Mouse (Mus musculus) liver, embryonic 14.5 days (tissue): ENCODE data around the gene Dcaf12. TPM values are rescaled to one million over a fixed set of nuclear protein-coding genes. Genes with fewer than 3 reads are reported as not detected.
A peak's percentile ranks its signal among the peaks of the same experiment; 100 is the strongest.

Experiments
- ATAC-seq: fragments of 200-750 bp; cut with Nextera tagmentation; 2 replicates; pipeline ENCODE4 v1.8.0; 2017; ENCODE audit warnings: moderate number of reproducible peaks, mild to moderate bottlenecking, moderate library complexity; ENCODE audit not compliant: insufficient read depth
- DNase-seq, 3 experiments: peaks; one replicate each; pipeline ENCODE4 v3.0.0-alpha.2; 2012 to 2013; ENCODE audit warnings: low read depth in 3 of 3, low spot score in 3 of 3
- H3K27ac ChIP-seq: fragments of 300-500 bp; sonication (generic); 2 replicates; pipeline ENCODE4 v1.5.1; 2014; ENCODE audit warnings: moderate library complexity, mild to moderate bottlenecking, control low read depth, inconsistent platforms
- H3K27me3 ChIP-seq: fragments of 300-500 bp; sonication (generic); 2 replicates; pipeline ENCODE4 v1.6.1; 2014; ENCODE audit warnings: mild to moderate bottlenecking, low read length, moderate library complexity; ENCODE audit not compliant: control insufficient read depth, insufficient read depth
- H3K36me3 ChIP-seq: fragments of 300-500 bp; sonication (generic); replicated peaks from 2 replicates; pipeline ENCODE4 v1.6.1; 2014; ENCODE audit warnings: low read depth; ENCODE audit not compliant: control insufficient read depth, insufficient read depth
- H3K4me1 ChIP-seq, 2 experiments: fragments of 200-500 bp in 1 of 2; fragments of 300-500 bp in 1 of 2; sonication (generic) in 1 of 2; replicated peaks; 2 replicates each; pipeline ENCODE4 v1.6.1; 2012 to 2014; ENCODE audit warnings: antibody characterized with exemption in 1 of 2, inconsistent platforms in 1 of 2, low read length in 1 of 2; ENCODE audit not compliant: control insufficient read depth in 2 of 2, insufficient read depth in 2 of 2
- H3K4me2 ChIP-seq: fragments of 300-500 bp; sonication (generic); 2 replicates; pipeline ENCODE4 v1.6.1; 2014; ENCODE audit warnings: low read depth, mild to moderate bottlenecking, control low read depth, moderate library complexity
- H3K4me3 ChIP-seq, 2 experiments: fragments of 200-500 bp in 1 of 2; fragments of 300-500 bp in 1 of 2; sonication (generic) in 1 of 2; 2 replicates each; pipeline ENCODE4 v1.5.1; 2012 to 2014; ENCODE audit warnings: low read depth in 2 of 2, low read length in 2 of 2, mild to moderate bottlenecking in 2 of 2, control low read depth in 1 of 2, inconsistent platforms in 1 of 2, moderate library complexity in 1 of 2; ENCODE audit not compliant: insufficient read depth in 1 of 2
- H3K9ac ChIP-seq: fragments of 300-500 bp; sonication (generic); replicated peaks from 2 replicates; pipeline ENCODE4 v1.6.1; 2014; ENCODE audit warnings: mild to moderate bottlenecking, control low read depth, moderate library complexity
- H3K9me3 ChIP-seq: fragments of 300-500 bp; sonication (generic); 2 replicates; pipeline ENCODE4 v1.6.1; 2016; ENCODE audit warnings: low read length, mixed read lengths; ENCODE audit not compliant: control insufficient read depth
- CTCF ChIP-seq: IDR thresholded peaks from 2 replicates; pipeline ENCODE4 v1.5.1; 2016; ENCODE audit warnings: antibody characterized with exemption, low read depth, control low read depth
- EP300 ChIP-seq: IDR thresholded peaks from 2 replicates; pipeline ENCODE4 v1.6.1; 2016; ENCODE audit warnings: antibody characterized with exemption, low read depth
- WGBS: fragments of 180-500 bp; shearing (Covaris S2); extraction: QIAGEN DNeasy Blood & Tissue Kit; methylation state at CpG from one replicate; pipeline ENCODE4 v1.1.7; 2014; ENCODE audit not compliant: insufficient replicate concordance; 5-methylcytosine and 5-hydroxymethylcytosine counted together
- polyA plus RNA-seq, 2 experiments: library from polyadenylated mRNA; depleted of rRNA in 1 of 2; stranded (reverse) in 1 of 2; unstranded in 1 of 2; fragments of >200 nt; fragmentation: Nextera tagmentation in 1 of 2; extraction: Ambion mirVana in 1 of 2; gene quantifications; 2 replicates each; pipeline versions ENCODE4 v1.2.1 to v1.2.3; 2012 to 2014

The Dcaf12 gene
- polyA plus RNA-seq, 2 experiments: 30.8 to 47.3 TPM

DNA sequence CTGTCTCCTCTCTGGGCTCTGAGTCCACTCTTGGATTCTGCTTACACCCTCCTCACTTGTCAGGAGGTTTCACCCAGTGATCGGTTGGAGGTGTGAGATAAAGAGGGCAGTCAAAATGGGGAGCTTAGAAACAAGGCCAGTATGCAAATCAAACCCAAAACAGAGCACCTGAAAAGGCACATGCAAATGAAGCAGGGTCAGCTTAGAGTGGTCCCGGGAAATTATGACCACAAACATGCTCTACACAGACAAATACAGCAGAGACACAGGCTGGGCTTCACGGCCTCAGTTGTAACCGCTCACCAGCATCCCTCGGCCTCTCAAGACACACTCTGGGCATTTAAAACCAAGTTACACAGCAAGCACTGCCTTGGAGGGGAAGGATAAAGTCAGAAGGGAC is 15.7 kb downstream of the Dcaf12 start:
- peaks cover 97% of the 10 kb centered on the region for H3K36me3 ChIP-seq
- H3K27ac ChIP-seq: no peak overlapping the region
- WGBS: 83% methylated on average over 5 of the region's 5 CpGs
- TF ChIP-seq EP300 (no peak), CTCF (no peak)
- H3K4me3 ChIP-seq: no peak overlapping the region
- H3K4me1 ChIP-seq: peaks cover 3 to 4% of the 10 kb centered on the region in 2 experiments; a peak in 3 of 4 replicates
- no peaks in the 10 kb centered on the region for H3K9me3 ChIP-seq
- ATAC-seq: no peak
- DNase-seq: no peak
- H3K4me2 ChIP-seq: no peak overlapping the region
- no peak overlapping the region for H3K9ac ChIP-seq
- no peaks in the 10 kb centered on the region for H3K27me3 ChIP-seq

- Histone ChIP-seq H3K36me3 (peaks cover 98% of the 10 kb centered on the region), H3K9ac (no peak overlapping the region), H3K27ac (no peak overlapping the region), H3K9me3 (no peaks in the 10 kb centered on the region), H3K4me2 (no peak overlapping the region), H3K4me3 (no peak overlapping the region), H3K27me3 (no peaks in the 10 kb centered on the region), H3K4me1 (no peaks in the 10 kb centered on the region)
- DNase-seq (no peak), ATAC-seq (no peak)
- 88% methylated on average over 7 of the region's 7 CpGs for WGBS
- no peak for TF ChIP-seq CTCF
- no peak for TF ChIP-seq EP300
Observed at GRCm38 (mm10) chr4:41295960-41296359, 18.7 kb downstream of the Dcaf12 start.

DNA sequence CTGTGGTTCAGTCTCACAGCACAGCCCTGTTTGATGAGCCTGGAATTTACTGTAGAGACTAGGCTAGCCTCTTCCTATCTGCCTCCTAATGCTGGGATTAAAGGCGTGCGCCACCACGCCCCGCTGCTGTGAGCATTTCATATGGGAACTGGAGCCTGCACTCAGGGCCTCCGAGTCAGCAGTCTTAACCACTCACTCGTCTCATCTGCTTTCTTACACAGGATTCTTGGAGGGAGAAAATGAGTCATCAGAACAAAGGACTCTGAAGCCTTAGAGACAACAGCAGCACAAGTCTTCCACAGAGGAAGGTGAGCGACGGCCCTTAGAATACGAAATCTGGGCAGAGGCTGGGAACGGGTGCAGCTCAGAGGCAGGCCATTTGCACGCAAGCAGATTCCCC is 19.2 kb downstream of the Dcaf12 start:
- ATAC-seq (no peak), DNase-seq (no peak)
- H3K36me3 ChIP-seq: peaks cover 98% of the 10 kb centered on the region
- no peaks in the 10 kb centered on the region for H3K27me3 ChIP-seq
- no peak overlapping the region for H3K27ac ChIP-seq
- TF ChIP-seq EP300 (no peak), CTCF (no peak)
- no peak overlapping the region for H3K4me2 ChIP-seq
- no peak overlapping the region for H3K9ac ChIP-seq
- no peak overlapping the region for H3K4me3 ChIP-seq
- no peaks in the 10 kb centered on the region for H3K9me3 ChIP-seq
- 91% methylated on average over 11 of the region's 11 CpGs for WGBS
- no peaks in the 10 kb centered on the region for H3K4me1 ChIP-seq

GRCm38 (mm10) chr4:41293907-41294306 is 20.8 kb downstream of the Dcaf12 start:
- ATAC-seq: no peak
- no peak overlapping the region for H3K9ac ChIP-seq
- no peak for TF ChIP-seq CTCF
- no peak for TF ChIP-seq EP300
- no peaks in the 10 kb centered on the region for H3K9me3 ChIP-seq
- no peak overlapping the region for H3K27ac ChIP-seq
- no peaks in the 10 kb centered on the region for H3K27me3 ChIP-seq
- H3K4me2 ChIP-seq: no peak overlapping the region
- H3K4me3 ChIP-seq: no peak overlapping the region
- WGBS: 88% methylated on average over 4 of the region's 4 CpGs
- no peaks in the 10 kb centered on the region for H3K4me1 ChIP-seq
- no peak for DNase-seq
- H3K36me3 ChIP-seq: peaks cover 83% of the 10 kb centered on the region

DNA sequence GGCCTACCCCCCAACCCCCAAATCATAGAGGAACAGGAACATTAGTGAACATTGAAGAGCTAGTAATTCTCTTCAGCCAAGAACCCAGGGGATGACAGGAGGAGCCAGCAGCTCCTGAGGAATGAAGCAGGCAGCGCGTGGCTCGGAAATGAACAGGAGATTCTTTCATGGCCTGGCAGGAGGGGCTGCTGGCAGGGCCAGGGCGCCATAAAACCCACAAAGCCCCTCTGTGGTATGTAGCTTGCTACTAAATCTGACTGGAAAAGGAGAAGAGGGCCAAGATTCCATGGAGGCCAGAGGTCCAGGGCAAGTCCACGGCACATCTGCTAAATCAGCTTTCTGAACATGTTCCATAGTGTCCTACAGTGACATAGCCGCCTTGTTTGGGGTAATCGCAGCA is 24.9 kb downstream of the Dcaf12 start:
- H3K27me3 ChIP-seq: no peaks in the 10 kb centered on the region
- no peaks in the 10 kb centered on the region for H3K9me3 ChIP-seq
- no peak overlapping the region for H3K4me3 ChIP-seq
- WGBS: 91% methylated on average over 7 of the region's 7 CpGs
- no peak for ATAC-seq
- no peaks in the 10 kb centered on the region for H3K4me1 ChIP-seq
- H3K36me3 ChIP-seq: peaks cover 44% of the 10 kb centered on the region
- TF ChIP-seq CTCF (no peak), EP300 (no peak)
- no peak overlapping the region for H3K4me2 ChIP-seq
- no peak overlapping the region for H3K9ac ChIP-seq
- no peak for DNase-seq
- no peak overlapping the region for H3K27ac ChIP-seq

- DNase-seq: peak in 1 of 3 experiments; percentile 28
- Histone ChIP-seq H3K4me1 (no peaks in the 10 kb centered on the region), H3K4me2 (no peak overlapping the region), H3K27ac (no peak overlapping the region), H3K4me3 (no peak overlapping the region), H3K36me3 (peaks cover 10% of the 10 kb centered on the region), H3K9me3 (no peaks in the 10 kb centered on the region), H3K9ac (no peak overlapping the region), H3K27me3 (no peaks in the 10 kb centered on the region)
- TF ChIP-seq CTCF: peak; percentile 68
- no peak for TF ChIP-seq EP300
- 13% methylated on average over 3 of the region's 3 CpGs for WGBS
- no peak for ATAC-seq
Observed at GRCm38 (mm10) chr4:41286420-41286819, 28.3 kb downstream of the Dcaf12 start.
